Mouse (Mus musculus): ENCODE measurements around the gene Filip1l. TPM values are rescaled to one million over a fixed set of nuclear protein-coding genes. Genes with fewer than 3 reads are reported as not detected.

Gene Filip1l
- total RNA-seq, 2 experiments from 2014 or later = 3.5 to 5.1 TPM

GRCm38 (mm10) chr16:57433173-57433572 is 80.3 kb downstream of the Filip1l start:
- no peak for DNase-seq (ENCODE audit: low spot score in 2 of 2)

GRCm38 (mm10) chr16:57433671-57434070 is 80.8 kb downstream of the Filip1l start:
- DNase-seq (ENCODE audit: low spot score in 2 of 2) = no peak

- no peak for DNase-seq (ENCODE audit: low spot score in 2 of 2)
Observed at GRCm38 (mm10) chr16:57434640-57435039, 81.7 kb downstream of the Filip1l start.

- DNase-seq (ENCODE audit: low spot score in 2 of 2) = no peak
Observed at GRCm38 (mm10) chr16:57437523-57438287, 84.8 kb downstream of the Filip1l start.

- peak in 1 of 2 experiments; percentile 28 for DNase-seq (ENCODE audit: low spot score in 2 of 2)
Observed at GRCm38 (mm10) chr16:57438288-57438685, 85.4 kb downstream of the Filip1l start.

GRCm38 (mm10) chr16:57439206-57439605 is 86.3 kb downstream of the Filip1l start:
- DNase-seq (ENCODE audit: low spot score in 2 of 2) = no peak

- DNase-seq (ENCODE audit: low spot score in 2 of 2) = no peak
Observed at GRCm38 (mm10) chr16:57440706-57441437, 88.0 kb downstream of the Filip1l start.

GRCm38 (mm10) chr16:57445096-57446094 is 92.5 kb downstream of the Filip1l start:
- no peak for DNase-seq (ENCODE audit: low spot score in 2 of 2)

GRCm38 (mm10) chr16:57453009-57453408 is 100.1 kb downstream of the Filip1l start:
- no peak for DNase-seq (ENCODE audit: low spot score in 2 of 2)

GRCm38 (mm10) chr16:57454106-57454763 is 101.3 kb downstream of the Filip1l start:
- DNase-seq (ENCODE audit: low spot score in 2 of 2) = no peak

- DNase-seq (ENCODE audit: low spot score in 2 of 2) = no peak
Observed at GRCm38 (mm10) chr16:57455573-57455972, 102.7 kb downstream of the Filip1l start.

GRCm38 (mm10) chr16:57456003-57456402 is 103.1 kb downstream of the Filip1l start:
- DNase-seq (ENCODE audit: low spot score in 2 of 2) = no peak

GRCm38 (mm10) chr16:57465386-57465913 is 112.6 kb downstream of the Filip1l start:
- DNase-seq (ENCODE audit: low spot score in 2 of 2) = no peak

GRCm38 (mm10) chr16:57469301-57469700 is 116.4 kb downstream of the Filip1l start:
- DNase-seq (ENCODE audit: low spot score in 2 of 2) = no peak

GRCm38 (mm10) chr16:57469869-57470268 is 117.0 kb downstream of the Filip1l start:
- DNase-seq (ENCODE audit: low spot score in 2 of 2) = no peak

- DNase-seq (ENCODE audit: low spot score in 2 of 2) = no peak
Observed at GRCm38 (mm10) chr16:57470286-57470830, 117.5 kb downstream of the Filip1l start.

GRCm38 (mm10) chr16:57471071-57471470 is 118.2 kb downstream of the Filip1l start:
- DNase-seq (ENCODE audit: low spot score in 2 of 2) = no peak

- DNase-seq (ENCODE audit: low spot score in 2 of 2) = no peak
Observed at GRCm38 (mm10) chr16:57473415-57474085, 120.7 kb downstream of the Filip1l start.

- no peak for DNase-seq (ENCODE audit: low spot score in 2 of 2)
Observed at GRCm38 (mm10) chr16:57478451-57478850, 125.6 kb downstream of the Filip1l start.

All from layer of hippocampus, postnatal 14 days (tissue).